Mouse (Mus musculus) ovary, postnatal 10 days (tissue): ENCODE measurements around the gene Tmem229b.
"Not testable (repeated sequence)": the region's sequence is repeated elsewhere in the genome, so short reads cannot be mapped to it uniquely, and the experiment has no call there.

Experiments
- DNase-seq: peaks from one replicate; pipeline ENCODE4 v3.0.0; 2022; ENCODE audit warnings: low spot score

Tmem229b gene

DNA sequence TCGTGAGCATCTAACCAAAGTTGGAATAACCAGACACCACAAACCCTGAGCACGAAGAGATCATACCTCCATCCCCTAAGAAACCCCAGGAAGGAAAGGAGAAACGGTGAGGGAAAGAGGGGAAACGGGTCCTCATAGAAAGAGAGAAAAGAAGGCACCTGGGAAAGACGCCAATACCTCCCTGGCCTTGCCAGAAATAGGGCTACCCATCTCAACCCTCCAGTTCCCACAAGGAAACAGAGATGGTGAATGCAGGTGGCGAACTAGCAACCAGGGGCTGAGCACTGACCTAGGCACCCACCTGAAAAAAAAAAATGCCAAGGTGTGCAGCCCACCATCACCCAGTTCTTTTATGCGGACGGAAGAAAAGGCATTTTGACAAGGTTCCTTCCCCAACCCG lies 1.4 kb downstream of the Tmem229b start:
- DNase-seq, result no peak

DNA sequence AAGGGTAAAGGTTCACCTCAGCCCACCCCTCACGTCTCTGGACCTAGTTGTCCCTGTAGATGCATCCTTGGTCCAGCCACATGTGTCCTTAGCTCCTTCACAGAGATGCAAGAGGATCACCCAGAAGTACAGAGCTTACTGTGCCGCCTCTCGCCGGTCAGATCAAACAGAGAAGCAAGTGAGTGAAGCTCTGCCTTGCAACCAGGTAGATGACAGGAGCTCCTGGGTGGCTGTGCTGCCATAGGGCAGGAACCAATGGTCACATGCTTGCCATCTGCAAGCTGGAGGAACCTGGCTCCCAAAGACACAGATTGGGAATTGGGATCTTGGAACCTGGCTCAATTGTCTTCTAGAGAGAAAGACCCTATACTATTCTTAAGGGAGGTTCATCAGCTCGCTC lies 2.0 kb downstream of the Tmem229b start:
- no peak for DNase-seq

DNA sequence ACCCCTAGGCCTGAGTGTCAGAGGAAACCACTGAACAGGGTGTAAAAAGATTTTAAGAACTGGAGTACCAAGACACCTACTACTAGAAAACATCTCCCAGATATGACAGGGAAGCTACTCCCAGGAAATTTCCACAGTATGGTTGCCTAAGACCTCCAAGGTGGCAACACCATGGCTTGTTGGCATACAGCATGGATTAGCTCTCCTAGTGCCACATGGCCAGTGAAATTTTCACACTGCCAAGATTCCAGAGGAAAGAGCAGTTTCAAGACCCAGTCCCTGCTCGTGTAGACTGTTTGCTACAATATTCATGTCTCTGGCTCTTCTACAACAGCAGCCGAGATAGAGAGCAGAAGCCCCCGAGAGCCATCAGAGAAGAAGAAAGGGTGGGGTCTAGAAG lies 4.4 kb downstream of the Tmem229b start:
- no peak for DNase-seq

DNA sequence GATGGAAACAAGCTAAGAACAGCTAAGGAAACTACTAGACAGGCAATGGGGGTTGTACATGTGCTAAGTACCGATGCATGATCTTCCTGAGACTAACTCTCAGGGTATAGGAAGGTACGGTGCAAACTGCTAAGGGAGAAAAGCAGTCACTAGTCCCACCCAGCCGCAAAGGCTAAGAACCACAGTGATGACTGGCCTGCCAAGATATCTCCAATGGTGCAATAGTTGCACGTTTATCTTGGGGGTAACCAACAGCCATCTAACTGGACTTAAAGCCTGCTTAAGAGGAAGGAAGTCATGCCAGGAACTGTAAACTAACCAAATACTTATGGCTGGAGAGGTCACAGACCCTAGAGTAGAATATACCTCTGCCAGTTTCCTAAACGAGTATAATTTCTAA lies 5.0 kb downstream of the Tmem229b start:
- no peak for DNase-seq

DNA sequence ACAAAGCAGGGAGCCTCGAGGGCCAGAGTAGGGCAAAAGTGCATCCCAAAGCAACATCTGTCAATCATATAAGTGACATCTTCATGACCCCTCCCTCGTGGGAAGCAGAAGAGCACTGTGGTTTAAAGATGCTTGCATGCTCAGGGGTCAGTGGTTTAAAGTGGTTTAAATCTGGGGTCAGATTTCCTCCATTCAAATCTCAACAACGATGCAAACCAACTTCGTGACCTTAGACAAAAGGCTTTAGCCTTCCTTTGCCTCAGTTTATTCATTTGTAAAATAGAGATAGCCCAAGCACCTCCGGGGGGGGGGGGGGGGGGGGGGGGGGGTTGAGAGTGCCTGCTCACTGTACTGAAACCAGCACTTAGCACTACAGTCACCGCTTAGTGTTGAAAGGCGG lies 10.7 kb downstream of the Tmem229b start:
- no peak for DNase-seq

DNA sequence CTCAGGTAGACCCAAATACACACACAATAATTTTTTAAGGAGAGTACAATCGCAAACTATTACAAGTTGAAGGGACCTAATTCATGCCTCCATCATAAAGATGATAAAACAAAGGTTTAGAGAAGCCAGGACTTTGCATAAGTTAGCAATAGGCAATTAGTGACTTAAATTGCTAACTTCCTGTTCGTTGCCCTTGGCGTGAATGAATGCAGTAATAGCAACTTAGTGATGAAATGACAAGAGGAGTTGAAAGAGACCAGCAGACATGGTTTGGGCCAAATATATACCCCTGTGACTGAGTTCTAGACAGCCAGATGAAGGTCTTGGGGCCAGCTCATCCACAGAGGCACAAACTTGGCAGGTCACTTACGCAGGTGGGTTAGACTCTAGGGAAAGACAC lies 11.2 kb downstream of the Tmem229b start:
- DNase-seq, result no peak

DNA sequence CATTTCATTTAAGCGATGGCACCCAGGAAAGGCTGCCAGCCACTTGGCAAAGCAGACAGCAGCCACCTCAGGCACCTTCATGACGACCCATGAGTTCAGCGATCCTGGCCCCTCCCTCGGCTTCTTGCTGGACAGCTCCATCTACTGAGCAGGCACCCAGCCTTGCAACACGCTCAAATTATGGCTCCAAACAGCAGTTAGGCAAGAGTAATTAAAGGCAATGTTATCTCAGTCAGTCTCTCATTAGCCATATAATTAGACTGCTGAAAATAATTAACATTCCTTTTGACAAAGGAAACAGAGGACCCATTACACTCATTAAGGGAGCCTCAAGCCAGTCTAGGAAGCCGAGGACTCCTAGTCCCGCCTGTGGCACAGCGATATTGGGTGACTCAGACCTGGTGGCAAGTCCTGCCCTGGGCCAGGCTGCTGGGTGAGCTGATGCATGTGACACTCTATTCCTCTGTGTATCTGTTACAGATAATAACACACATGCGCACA lies 19.8 kb downstream of the Tmem229b start:
- DNase-seq, result no peak

DNA sequence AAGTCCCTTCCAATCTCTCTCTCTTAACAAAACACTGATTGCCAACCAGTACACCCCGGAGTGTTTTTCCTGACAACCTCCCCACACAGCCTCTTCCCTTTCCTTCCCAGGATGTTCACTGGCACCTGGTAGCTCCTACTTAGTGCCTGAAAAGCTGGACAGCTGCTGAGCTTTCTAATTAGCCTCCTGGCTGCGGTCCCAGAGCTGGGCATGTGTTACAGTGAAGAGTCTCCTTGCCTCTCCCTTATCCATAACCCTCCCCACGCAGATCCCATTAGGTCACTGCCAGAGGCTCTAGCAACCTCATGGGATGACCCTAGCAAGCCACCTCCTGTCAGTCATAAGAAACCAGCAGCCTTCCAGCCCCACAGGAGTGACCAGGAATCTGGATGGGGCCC lies 23.4 kb downstream of the Tmem229b start:
- DNase-seq, result no peak

DNA sequence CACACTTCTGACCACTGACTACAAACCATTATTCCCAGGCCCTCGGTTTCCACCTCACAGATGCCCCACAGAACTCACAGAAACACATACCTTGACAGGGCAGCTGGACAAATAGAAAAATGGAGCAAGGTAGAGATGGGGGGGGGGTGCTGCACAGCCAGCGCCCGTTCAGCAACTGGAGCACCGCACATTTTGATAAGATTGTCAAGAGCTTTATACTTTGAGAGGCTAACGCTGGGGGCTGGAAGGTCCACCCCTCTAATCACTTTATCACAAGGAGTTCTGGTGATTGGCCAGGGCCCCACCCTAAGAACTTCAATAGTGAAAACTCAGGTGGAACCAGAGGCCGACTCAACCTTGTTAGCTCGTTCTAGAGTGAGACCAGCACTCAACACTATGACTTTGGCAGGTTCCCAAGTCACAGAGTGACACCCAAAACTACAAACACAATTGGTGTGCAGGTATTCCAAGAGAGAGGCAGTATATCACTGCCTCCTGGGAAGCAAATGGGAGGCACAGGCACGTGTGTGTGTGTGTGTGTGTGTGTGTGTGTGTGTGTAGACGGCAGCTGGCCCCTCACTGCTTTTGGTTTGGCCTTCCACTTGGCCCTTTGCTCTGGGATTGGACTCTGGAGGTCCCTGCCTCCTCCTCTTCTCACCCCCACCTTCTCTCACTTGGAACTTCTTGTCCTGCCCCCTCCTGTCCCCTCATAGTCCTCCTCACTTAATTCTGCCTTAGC lies 24.0 kb downstream of the Tmem229b start:
- no peak for DNase-seq

DNA sequence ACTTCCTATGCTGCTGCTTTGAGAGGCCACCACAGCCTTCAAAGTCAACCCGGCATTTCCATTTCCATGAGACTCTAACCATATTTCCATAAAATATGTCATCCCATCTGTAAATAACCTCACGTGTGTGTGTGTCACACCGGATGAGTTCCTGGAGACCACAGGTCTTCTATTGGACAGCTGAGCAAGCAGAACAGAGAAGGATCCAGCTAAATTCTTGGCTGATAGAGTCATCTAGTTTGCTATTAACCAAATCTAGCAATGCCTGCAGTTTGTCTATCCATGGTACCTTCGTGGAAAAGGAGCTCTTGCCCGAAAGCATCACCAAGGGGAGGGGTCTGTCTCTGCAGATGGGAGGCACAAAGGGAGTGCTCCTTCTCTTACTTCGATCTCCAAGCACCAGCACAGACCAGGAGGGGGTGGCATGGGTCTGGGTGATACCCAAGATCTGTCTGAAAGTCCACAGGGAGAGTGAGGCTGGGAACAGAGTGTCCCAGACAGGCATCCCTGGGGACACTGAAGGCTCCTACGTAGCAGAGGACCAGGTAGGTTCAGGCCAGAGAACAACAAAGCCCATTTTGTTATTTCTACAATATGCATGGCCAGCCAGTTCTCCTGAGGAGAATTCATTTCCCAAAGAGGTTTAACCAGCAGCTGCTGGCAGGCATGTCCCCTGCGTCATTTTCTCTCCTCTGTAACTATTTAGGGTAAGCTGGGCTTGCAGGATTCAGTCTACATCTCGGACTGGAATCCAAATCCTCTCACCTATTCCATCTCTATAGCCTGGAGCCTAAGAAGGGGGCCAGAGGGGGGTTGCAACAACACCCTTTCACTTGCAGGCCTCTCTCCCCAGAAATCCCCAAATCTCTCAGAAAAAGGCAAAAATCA lies 25.2 kb downstream of the Tmem229b start:
- DNase-seq, result no peak

DNA sequence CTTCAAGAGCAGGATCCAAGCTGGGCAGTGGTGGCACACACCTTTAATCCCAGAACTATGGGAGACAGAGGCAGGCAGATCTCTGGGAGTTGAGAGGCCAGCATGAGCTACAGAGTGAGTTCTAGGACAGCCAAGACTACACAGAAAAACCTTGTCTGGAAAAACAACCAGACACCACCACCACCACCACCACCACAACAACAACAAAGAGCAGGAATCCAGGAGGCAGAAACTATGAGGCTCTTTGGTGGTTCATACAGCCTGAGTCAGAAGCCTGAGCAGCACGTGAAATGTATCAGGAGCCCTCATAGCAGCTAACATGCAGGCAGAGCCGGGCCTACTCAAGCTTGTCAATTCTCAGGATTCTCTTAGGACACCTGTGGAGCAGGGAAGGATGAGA lies 26.3 kb downstream of the Tmem229b start:
- no peak for DNase-seq

DNA sequence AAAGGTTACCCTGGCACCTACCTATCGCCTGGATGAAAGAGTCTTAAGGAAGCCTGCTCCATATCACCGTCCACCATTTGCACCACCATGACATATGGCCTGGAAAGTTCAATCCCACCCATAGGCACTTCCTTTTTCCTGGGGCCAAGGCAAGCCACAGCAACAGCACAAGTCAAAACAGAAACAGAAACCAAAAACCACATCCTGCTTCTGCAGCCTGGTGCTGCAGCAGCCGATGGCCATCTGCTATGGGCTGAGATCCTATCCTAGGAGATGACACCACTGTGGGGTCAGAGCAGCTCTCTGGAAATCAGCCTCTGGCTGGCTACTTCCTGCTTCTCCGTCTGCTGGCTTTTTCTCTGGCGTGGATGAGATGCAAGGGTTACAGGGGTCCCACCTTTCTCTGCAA lies 26.7 kb downstream of the Tmem229b start:
- DNase-seq, result no peak

DNA sequence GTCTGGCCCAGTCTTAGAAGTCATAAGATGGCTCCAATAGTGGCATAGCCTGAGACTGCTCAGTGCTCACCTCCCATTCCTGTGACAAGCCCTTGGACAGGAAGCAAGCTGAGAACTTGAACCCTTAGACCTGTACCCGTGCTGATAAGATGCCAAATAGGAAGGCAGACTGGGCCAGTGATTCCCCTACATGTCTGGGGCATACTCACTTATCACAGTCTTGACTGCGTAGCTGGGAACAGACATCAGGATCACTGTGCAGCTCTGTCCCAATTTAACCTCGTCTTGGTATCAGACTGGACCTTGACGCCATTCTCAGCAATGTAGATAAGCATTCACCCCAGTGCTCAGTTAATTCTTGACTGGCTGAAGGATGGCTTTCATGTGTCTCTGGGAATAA lies 29.9 kb downstream of the Tmem229b start:
- no peak for DNase-seq

DNA sequence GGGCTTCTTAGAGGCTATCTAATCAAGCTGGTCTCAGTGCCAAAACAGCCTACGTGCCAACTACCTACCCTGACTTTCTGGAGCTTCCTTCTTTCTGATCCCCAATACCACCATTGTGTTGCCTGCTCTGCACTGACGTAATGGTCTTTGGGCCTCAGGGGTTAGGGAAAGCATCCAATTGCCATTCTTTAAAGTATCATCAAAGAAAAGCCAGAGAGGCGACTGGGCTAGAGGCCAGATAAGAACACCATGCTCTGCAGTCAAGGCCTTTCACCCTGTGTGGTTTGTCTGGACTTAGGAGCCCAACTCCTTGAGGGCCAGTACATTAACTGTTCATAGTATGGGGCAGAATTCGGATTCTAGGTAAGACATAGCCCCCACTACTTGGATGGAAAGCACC lies 30.3 kb downstream of the Tmem229b start:
- no peak for DNase-seq

DNA sequence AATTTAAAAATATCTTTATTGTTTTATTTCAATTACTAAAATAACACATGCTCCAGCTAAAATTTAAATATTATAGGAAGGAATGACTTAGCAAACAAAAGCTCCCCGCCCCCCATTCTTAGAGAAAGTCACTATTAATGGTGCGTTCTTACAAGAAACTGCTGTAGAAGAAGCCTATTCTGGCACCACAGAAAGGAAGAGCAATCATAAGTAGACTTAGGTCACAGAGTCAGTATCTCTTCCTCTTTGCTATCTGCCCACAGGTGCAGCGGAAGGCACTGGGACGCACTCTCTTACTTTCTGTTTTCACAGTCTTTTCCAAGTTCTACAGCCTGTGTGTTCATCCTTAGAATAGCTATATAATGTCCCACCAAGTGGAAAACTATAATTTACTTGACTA lies 31.6 kb downstream of the Tmem229b start:
- no peak for DNase-seq

DNA sequence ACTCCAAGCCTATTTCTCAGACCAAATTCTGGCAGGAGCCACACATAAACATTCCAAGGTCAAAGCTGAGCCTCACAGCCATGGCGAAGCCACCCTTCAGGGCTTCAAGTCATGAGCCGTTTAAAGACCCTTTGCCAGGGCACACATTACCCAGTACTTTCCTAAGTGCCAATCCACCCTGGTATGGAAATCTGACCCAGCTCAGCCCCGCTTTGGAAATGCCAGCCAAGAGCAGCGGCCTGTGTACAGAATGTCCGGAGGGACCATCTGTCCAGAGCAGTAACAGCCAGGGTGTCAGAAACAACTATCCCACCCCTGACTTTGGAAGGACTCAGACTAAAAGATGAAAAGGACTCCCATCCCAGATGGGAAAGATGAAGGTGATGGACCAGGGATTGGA lies 32.7 kb downstream of the Tmem229b start:
- no peak for DNase-seq

DNA sequence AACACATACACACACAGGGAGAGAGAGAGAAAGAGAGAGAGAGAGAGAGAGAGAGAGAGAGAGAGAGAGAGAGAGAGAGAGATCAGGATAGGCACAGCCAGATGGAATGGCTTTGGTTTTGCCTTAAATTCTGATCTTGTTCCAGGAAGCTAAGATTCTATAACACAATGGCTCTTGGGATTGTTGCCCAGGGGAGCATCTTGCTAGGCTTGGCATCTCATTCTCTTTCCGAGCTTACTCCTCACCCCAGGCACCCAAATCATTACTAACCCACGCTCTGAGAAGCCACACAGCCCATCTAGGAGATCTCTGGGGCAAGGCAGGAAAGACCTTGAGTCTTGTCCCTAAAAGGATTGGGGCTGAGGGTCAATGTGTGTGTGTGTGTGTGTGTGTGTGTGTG lies 33.6 kb downstream of the Tmem229b start:
- no peak for DNase-seq

DNA sequence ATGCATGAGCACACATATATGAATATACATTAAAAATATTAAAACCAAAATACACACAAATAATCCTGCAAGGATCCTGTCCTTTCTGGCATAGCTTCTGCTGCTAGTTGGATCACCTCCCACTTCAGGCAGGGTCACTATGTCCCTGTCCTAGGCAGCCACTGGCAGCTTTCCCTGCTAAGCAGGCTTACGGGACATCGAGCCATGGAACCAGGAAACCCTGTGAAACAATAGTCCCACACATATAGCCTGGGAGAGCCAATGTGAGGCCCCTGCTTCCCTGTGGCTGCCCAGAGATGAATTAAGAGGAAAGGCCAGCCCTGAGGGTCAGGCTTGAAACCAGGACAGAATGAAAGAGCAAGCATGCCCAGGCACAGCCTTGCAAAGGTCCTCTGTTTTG lies 35.8 kb downstream of the Tmem229b start:
- DNase-seq, result no peak

DNA sequence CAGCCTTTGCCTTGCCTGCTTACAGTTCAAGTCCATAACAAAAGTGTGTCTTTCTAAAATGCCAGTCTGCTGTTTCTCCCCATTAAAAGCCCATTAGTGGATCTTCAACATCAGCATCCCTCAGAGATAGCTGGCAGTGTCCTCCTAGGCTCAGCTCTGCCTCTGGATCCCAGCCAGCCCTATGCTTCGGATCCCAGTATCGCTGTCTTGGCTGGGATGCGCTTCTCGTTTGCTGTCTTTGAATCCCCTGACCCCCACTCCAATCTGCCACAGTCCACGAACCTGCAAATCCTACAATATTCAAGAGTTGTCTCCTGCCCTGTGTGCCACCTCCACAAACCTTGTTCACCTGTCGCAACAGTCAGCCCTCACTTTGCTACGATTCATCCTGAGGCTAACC lies 36.7 kb downstream of the Tmem229b start:
- DNase-seq, result no peak

DNA sequence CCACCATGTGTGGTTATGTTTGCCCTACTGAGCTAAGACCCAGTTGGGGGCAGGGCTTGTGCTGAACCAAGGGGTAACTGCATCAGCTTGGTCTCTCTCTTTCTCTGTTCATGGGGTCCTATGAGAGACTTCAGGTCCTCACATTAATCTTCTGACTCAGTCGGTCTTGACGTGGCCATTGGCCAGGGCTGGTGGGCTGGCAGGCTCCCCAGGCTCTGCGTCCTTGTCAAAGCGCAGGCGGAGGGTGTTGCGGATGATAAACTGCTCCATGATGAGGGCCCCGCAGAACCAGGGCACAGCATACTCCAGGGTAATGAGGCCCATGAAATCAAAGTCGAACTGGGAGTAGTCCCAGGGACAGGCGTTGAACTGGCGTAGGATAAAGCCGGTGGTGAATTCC lies 42.9 kb downstream of the Tmem229b start:
- DNase-seq, result not testable (repeated sequence)

DNA sequence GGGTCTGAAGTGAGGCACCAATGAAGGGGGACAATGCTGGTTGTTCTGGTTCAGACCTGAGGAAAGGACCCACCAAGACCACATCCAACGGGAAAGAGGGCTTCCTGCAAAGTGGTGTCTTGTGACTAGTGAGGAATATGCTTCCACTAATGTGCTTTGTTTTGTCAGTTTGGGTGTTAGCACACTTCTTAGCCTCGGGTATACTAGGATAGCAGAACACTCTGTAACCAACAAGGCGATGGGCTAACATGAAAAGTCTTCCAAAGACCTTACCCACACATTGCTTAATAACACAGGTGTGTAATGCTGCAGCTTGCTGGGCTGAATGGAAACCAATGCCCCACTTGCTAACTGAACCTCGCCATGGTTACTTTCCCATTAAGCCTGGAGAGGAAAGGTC lies 51.0 kb downstream of the Tmem229b start:
- DNase-seq, result no peak

DNA sequence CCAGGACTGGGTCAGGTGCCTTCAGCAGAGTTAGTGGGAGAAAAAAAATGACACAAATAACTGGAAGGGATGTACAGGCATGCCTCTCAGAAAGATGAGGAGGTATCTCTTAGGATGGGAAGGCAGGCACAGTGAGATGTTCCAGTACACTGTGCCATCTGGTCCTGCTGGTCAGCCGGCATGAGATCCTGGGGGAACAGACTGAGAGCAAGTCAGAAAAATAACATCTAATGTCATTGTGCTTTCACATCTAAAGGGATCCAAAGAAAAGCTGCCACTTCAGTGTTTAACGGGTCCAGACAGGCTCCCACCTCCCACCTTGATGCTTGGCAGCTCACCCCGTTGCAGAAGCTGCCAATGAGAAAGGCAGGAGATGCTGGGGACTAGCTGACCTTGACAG lies 54.9 kb downstream of the Tmem229b start:
- DNase-seq, result no peak

DNA sequence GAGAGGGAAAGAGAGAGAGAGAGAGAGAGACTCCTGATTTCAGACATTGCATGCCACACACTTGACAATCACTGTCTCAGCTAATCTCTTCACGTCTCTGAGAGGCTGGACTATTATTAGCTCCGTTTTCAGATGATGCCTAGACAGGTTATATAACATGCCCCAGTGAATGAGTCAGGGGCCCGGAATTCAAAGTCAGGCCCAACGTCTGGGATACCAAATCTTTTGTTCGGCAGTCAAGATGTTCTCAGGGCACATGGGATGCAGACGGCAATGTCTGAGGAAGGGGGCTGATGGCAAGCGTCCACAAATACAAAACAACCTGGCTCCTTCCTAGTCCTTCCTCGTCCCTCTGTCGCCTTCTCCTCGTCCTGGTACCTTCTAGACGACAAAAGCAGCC lies 55.4 kb downstream of the Tmem229b start:
- DNase-seq, result no peak
